Mouse (Mus musculus) midbrain, embryonic 13.5 days (tissue): ENCODE data around the gene 2700097O09Rik. TPM values are rescaled to one million over a fixed set of nuclear protein-coding genes. Genes with fewer than 3 reads are reported as not detected.
"Not testable (repeated sequence)": the region's sequence is repeated elsewhere in the genome, so short reads cannot be mapped to it uniquely, and the experiment has no call there.

ENCODE experiments used
- ATAC-seq: fragments of 200-750 bp; cut with Nextera tagmentation; 2 replicates; pipeline ENCODE4 v1.8.0; 2017; ENCODE audit warnings: mild to moderate bottlenecking, moderate TSS enrichment, moderate library complexity
- H3K27ac ChIP-seq: fragments of 300-500 bp; sonication (generic); 2 replicates; pipeline ENCODE4 v1.5.1; 2015; ENCODE audit warnings: inconsistent platforms, mild to moderate bottlenecking, moderate library complexity
- H3K27me3 ChIP-seq: fragments of 300-500 bp; sonication (generic); 2 replicates; pipeline ENCODE4 v1.6.1; 2015; ENCODE audit warnings: mild to moderate bottlenecking, inconsistent platforms
- H3K36me3 ChIP-seq: fragments of 300-500 bp; sonication (generic); 2 replicates; pipeline ENCODE4 v1.6.1; 2015; ENCODE audit warnings: mild to moderate bottlenecking, inconsistent platforms
- H3K4me1 ChIP-seq: fragments of 300-500 bp; sonication (generic); replicated peaks from 2 replicates; pipeline ENCODE4 v1.6.1; 2015; ENCODE audit warnings: inconsistent platforms
- H3K4me2 ChIP-seq: fragments of 300-500 bp; sonication (generic); replicated peaks from 2 replicates; pipeline ENCODE4 v1.6.1; 2015; ENCODE audit warnings: moderate library complexity, mild to moderate bottlenecking, inconsistent platforms
- H3K4me3 ChIP-seq: fragments of 300-500 bp; sonication (generic); replicated peaks from 2 replicates; pipeline ENCODE4 v1.5.1; 2015; ENCODE audit warnings: mild to moderate bottlenecking, inconsistent platforms
- H3K9ac ChIP-seq: fragments of 300-500 bp; sonication (generic); replicated peaks from 2 replicates; pipeline ENCODE4 v1.6.1; 2015; ENCODE audit warnings: mild to moderate bottlenecking, inconsistent platforms
- H3K9me3 ChIP-seq: fragments of 300-500 bp; sonication (generic); 2 replicates; pipeline ENCODE4 v1.6.1; 2016; ENCODE audit warnings: mild to moderate bottlenecking, inconsistent platforms
- WGBS: fragments of 180-500 bp; shearing (Covaris S2); methylation state at CpG from one replicate; pipeline ENCODE4 v1.1.7; 2015; 5-methylcytosine and 5-hydroxymethylcytosine counted together
- polyA plus RNA-seq: library from polyadenylated mRNA; unstranded; fragments of >200 nt; fragmentation: Nextera tagmentation; extraction: Ambion mirVana; gene quantifications from 2 replicates; pipeline ENCODE4 v1.2.1, GENCODE M21; 2015

The 2700097O09Rik gene
- polyA plus RNA-seq, 1 experiment from 2014 or later = 36.4 TPM

- no peaks in the 10 kb centered on the region for H3K36me3 ChIP-seq
- no peaks in the 10 kb centered on the region for H3K27me3 ChIP-seq
- no peak for ATAC-seq
- no peaks in the 10 kb centered on the region for H3K4me1 ChIP-seq
- WGBS = 90% methylated on average over 7 of the region's 7 CpGs
- H3K27ac ChIP-seq = no peak overlapping the region
- H3K9ac ChIP-seq = no peak overlapping the region
- no peaks in the 10 kb centered on the region for H3K9me3 ChIP-seq
- no peak overlapping the region for H3K4me3 ChIP-seq
- H3K4me2 ChIP-seq = no peak overlapping the region
Measured at GRCm38 (mm10) chr12:55019421-55019877, 60.5 kb downstream of the 2700097O09Rik start.

- 67% methylated on average over 9 of the region's 9 CpGs for WGBS
- no peaks in the 10 kb centered on the region for H3K36me3 ChIP-seq
- H3K27ac ChIP-seq = no peak overlapping the region
- H3K4me1 ChIP-seq = no peaks in the 10 kb centered on the region
- no peak overlapping the region for H3K4me3 ChIP-seq
- H3K9me3 ChIP-seq = no peaks in the 10 kb centered on the region
- H3K4me2 ChIP-seq = no peak overlapping the region
- H3K27me3 ChIP-seq = no peaks in the 10 kb centered on the region
- H3K9ac ChIP-seq = no peak overlapping the region
- ATAC-seq = no peak
Measured at GRCm38 (mm10) chr12:55017119-55017721, 62.7 kb downstream of the 2700097O09Rik start.

- Histone ChIP-seq H3K4me3 (no peak overlapping the region), H3K4me2 (no peak overlapping the region), H3K27ac (no peak overlapping the region), H3K9me3 (no peaks in the 10 kb centered on the region), H3K4me1 (no peaks in the 10 kb centered on the region), H3K9ac (no peak overlapping the region), H3K36me3 (no peaks in the 10 kb centered on the region), H3K27me3 (no peaks in the 10 kb centered on the region)
- ATAC-seq = no peak
- WGBS = 78% methylated on average over 8 of the region's 8 CpGs
Measured at GRCm38 (mm10) chr12:55016339-55017118, 63.4 kb downstream of the 2700097O09Rik start.

GRCm38 (mm10) chr12:55015428-55015827, 64.5 kb downstream of the 2700097O09Rik start:
- Histone ChIP-seq H3K4me3 (no peak overlapping the region), H3K27ac (no peak overlapping the region)

GRCm38 (mm10) chr12:55013626-55014398, 66.1 kb downstream of the 2700097O09Rik start, which contains the start of gene Baz1a:
TSS of gene Baz1a (minus strand) at chr12:55014348.
- no peak within 1 kb of the TSS for H3K9ac ChIP-seq
- no peak within 1 kb of the TSS for H3K27ac ChIP-seq
- 91% methylated on average over 6 of the region's 6 CpGs for WGBS
- ATAC-seq = no peak
- no peaks in the 10 kb centered on the region for H3K36me3 ChIP-seq
- H3K27me3 ChIP-seq = no peaks in the 10 kb centered on the region
- no peaks in the 10 kb centered on the region for H3K9me3 ChIP-seq
- H3K4me1 ChIP-seq = no peaks in the 10 kb centered on the region
- H3K4me3 ChIP-seq = no peak within 1 kb of the TSS
- no peak within 1 kb of the TSS for H3K4me2 ChIP-seq

More at GRCm38 (mm10) chr12:55015428-55015827, 64.5 kb downstream of the 2700097O09Rik start:
- 88% methylated on average over 5 of the region's 5 CpGs for WGBS
- no peaks in the 10 kb centered on the region for H3K36me3 ChIP-seq
- no peak for ATAC-seq
- no peaks in the 10 kb centered on the region for H3K27me3 ChIP-seq
- H3K9me3 ChIP-seq = no peaks in the 10 kb centered on the region
- no peaks in the 10 kb centered on the region for H3K4me1 ChIP-seq
- H3K9ac ChIP-seq = no peak overlapping the region
- H3K4me2 ChIP-seq = no peak overlapping the region

- Histone ChIP-seq H3K9me3 (no peaks in the 10 kb centered on the region), H3K4me2 (no peak overlapping the region), H3K4me3 (no peak overlapping the region), H3K4me1 (no peaks in the 10 kb centered on the region), H3K27me3 (no peaks in the 10 kb centered on the region), H3K9ac (no peak overlapping the region), H3K36me3 (no peaks in the 10 kb centered on the region), H3K27ac (no peak overlapping the region)
- no peak for ATAC-seq
- 76% methylated on average over 1 of the region's 1 CpGs for WGBS
Measured at GRCm38 (mm10) chr12:55013031-55013430, 66.9 kb downstream of the 2700097O09Rik start.

- no peak overlapping the region for H3K4me2 ChIP-seq
- no peaks in the 10 kb centered on the region for H3K36me3 ChIP-seq
- no peak overlapping the region for H3K27ac ChIP-seq
- H3K9me3 ChIP-seq = no peaks in the 10 kb centered on the region
- no peaks in the 10 kb centered on the region for H3K4me1 ChIP-seq
- H3K4me3 ChIP-seq = no peak overlapping the region
- WGBS = 91% methylated on average over 14 of the region's 14 CpGs
- H3K27me3 ChIP-seq = no peaks in the 10 kb centered on the region
- H3K9ac ChIP-seq = no peak overlapping the region
- ATAC-seq = no peak
Measured at GRCm38 (mm10) chr12:55007361-55008008, 72.4 kb downstream of the 2700097O09Rik start.

- Histone ChIP-seq H3K36me3 (no peaks in the 10 kb centered on the region), H3K9ac (no peak overlapping the region), H3K27ac (no peak overlapping the region), H3K9me3 (no peaks in the 10 kb centered on the region), H3K4me3 (no peak overlapping the region), H3K27me3 (no peaks in the 10 kb centered on the region), H3K4me2 (no peak overlapping the region), H3K4me1 (no peaks in the 10 kb centered on the region)
- WGBS = 93% methylated on average over 7 of the region's 7 CpGs
- no peak for ATAC-seq
Measured at GRCm38 (mm10) chr12:55006071-55006470, 73.8 kb downstream of the 2700097O09Rik start.

GRCm38 (mm10) chr12:55004396-55004795, 75.5 kb downstream of the 2700097O09Rik start:
- Histone ChIP-seq H3K4me3 (no peak overlapping the region), H3K27ac (no peak overlapping the region), H3K4me2 (no peak overlapping the region), H3K36me3 (no peaks in the 10 kb centered on the region), H3K27me3 (no peaks in the 10 kb centered on the region), H3K9me3 (no peaks in the 10 kb centered on the region), H3K9ac (no peak overlapping the region), H3K4me1 (no peaks in the 10 kb centered on the region)
- no peak for ATAC-seq
- WGBS = 99% methylated on average over 3 of the region's 3 CpGs

GRCm38 (mm10) chr12:55003843-55004242, 76.1 kb downstream of the 2700097O09Rik start:
- Histone ChIP-seq H3K4me1 (no peaks in the 10 kb centered on the region), H3K9me3 (no peaks in the 10 kb centered on the region), H3K9ac (no peak overlapping the region), H3K4me2 (no peak overlapping the region), H3K36me3 (no peaks in the 10 kb centered on the region), H3K27ac (no peak overlapping the region), H3K4me3 (no peak overlapping the region), H3K27me3 (no peaks in the 10 kb centered on the region)
- ATAC-seq = no peak
- 91% methylated on average over 5 of the region's 5 CpGs for WGBS

- not testable (repeated sequence) for H3K36me3 ChIP-seq, H3K4me3 ChIP-seq, H3K4me2 ChIP-seq, H3K27me3 ChIP-seq, H3K4me1 ChIP-seq, H3K27ac ChIP-seq, ATAC-seq, H3K9me3 ChIP-seq, H3K9ac ChIP-seq
- 96% methylated on average over 7 of the region's 7 CpGs for WGBS
Measured at GRCm38 (mm10) chr12:55002532-55002931, 77.4 kb downstream of the 2700097O09Rik start.
